Mouse (Mus musculus): Measurements from ENCODE around the gene Ttll4. TPM values are rescaled to one million over a fixed set of nuclear protein-coding genes. Genes with fewer than 3 reads are reported as not detected.

Ttll4 gene
- polyA plus RNA-seq, 1 experiment from 2014 or later = 2.4 TPM

DNA sequence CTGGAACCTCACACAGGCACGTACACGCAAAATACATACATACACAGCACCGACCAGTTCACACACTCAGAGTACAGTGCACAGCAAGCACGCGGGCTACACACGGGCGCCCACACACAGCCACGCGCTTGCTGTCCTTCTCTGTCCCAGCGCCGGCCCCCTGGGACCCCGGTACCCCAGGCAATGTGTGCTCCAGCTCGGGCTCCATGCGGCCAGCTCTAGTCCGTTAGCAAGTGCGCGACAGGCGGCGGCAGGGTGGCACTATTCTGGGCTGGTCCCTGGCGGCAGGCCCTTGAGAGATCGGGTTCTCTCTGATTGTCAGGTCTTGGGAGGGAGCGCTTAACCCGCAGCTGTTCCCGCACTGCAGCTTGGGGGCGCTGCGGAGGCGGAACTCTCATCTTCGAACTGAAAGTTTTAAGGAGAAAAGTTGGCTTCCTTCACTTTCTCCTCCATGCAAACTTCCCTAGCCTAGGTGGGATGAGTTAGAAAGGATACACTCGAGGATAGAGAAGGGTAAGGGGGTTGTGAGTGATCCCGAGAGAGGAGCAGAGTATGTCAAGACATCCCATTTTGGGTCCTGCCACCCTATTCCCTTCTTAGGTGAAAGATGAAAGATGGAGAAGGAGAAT, 87.2 kb downstream of the Ttll4 start, which contains the start of gene Prkag3:
TSS of gene Prkag3 (minus strand) at position 579 of the 629 bp plus-strand sequence.
- TF ChIP-seq EP300 (IDR thresholded peaks at IDR 0.05; ENCODE audit: low read depth) (no peak), CTCF (IDR thresholded peaks at IDR 0.05; ENCODE audit: low read depth) (peak; percentile 67)
- Histone ChIP-seq H3K4me3 (ENCODE audit: low read depth, low read length) (peak within 1 kb of the TSS; percentile 37), H3K9ac (replicated peaks) (peak within 1 kb of the TSS; percentile 50; the same call in 1 of the 2 replicates), H3K9me3 (ENCODE audit: low read length) (no peaks in the 10 kb centered on the region), H3K27me3 (ENCODE audit: insufficient read depth, low read length) (no peaks in the 10 kb centered on the region), H3K27ac (ENCODE audit: low read depth) (no peak within 1 kb of the TSS), H3K36me3 (replicated peaks; ENCODE audit: insufficient read depth, low read length) (no peaks in the 10 kb centered on the region), H3K4me1 (ENCODE audit: insufficient read depth) (peaks cover 7% of the 10 kb centered on the region), H3K4me2 (ENCODE audit: low read depth, low read length) (peak within 1 kb of the TSS; percentile 68)
- DNase-seq (peak; percentile 70), ATAC-seq (peak; percentile 62)
- WGBS (ENCODE audit: insufficient replicate concordance) = 7% methylated on average over 30 of the region's 30 CpGs

DNA sequence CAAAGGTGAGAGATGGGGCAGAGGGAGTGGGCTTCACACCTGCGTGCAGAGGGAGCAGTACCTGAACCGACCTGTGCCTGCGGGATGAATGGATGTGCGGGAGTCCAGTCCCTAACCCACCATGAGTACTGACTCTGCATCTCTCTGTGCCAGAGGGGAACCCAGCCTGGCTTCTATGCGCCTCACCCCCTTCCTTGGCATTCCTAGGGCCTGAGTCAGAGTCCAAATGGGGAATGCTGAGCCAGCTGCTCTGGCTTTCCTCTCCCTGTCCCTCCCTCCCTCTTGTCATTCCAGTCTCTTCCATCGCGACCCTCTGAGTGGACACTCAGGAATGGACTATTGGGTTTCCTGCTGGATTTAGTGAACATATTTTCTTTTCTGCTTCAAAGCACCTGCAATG, 87.8 kb downstream of the Ttll4 start:
- Histone ChIP-seq H3K4me3 (ENCODE audit: low read depth, low read length) (no peak overlapping the region), H3K27ac (ENCODE audit: low read depth) (no peak overlapping the region), H3K4me2 (ENCODE audit: low read depth, low read length) (0 out of 2 replicates have a peak overlapping the region, but pooled peaks have one; percentile 68), H3K36me3 (replicated peaks; ENCODE audit: insufficient read depth, low read length) (no peaks in the 10 kb centered on the region), H3K4me1 (ENCODE audit: insufficient read depth) (peaks cover 7% of the 10 kb centered on the region), H3K27me3 (ENCODE audit: insufficient read depth, low read length) (no peaks in the 10 kb centered on the region), H3K9ac (replicated peaks) (no peak overlapping the region), H3K9me3 (ENCODE audit: low read length) (no peaks in the 10 kb centered on the region)
- TF ChIP-seq EP300 (IDR thresholded peaks at IDR 0.05; ENCODE audit: low read depth) = no peak
- no peak for TF ChIP-seq CTCF (IDR thresholded peaks at IDR 0.05; ENCODE audit: low read depth)
- no peak for ATAC-seq
- no peak for DNase-seq
- WGBS (ENCODE audit: insufficient replicate concordance) = 57% methylated on average over 7 of the region's 7 CpGs

DNA sequence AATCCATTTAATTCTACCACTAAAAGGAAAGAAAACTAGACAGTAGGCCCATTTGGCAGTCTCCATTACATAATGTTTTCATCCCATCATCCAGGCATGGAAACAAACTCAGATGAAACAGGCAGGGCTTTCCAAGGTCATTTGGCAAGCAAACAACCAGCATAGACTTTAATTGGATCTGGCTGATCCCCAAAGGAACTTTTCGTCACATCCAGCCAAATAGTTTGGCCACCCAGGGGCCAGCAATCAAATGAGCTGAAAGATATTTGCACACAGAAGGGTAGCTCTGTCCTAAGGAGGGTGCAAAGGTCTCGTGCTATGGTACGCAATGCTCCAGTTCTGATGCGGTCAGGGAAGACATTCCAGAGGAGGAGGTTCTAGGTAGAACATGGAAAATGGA, 89.1 kb downstream of the Ttll4 start:
- Histone ChIP-seq H3K4me2 (ENCODE audit: low read depth, low read length) (no peak overlapping the region), H3K9ac (replicated peaks) (no peak overlapping the region), H3K27ac (ENCODE audit: low read depth) (no peak overlapping the region), H3K4me1 (ENCODE audit: insufficient read depth) (peaks cover 7% of the 10 kb centered on the region), H3K9me3 (ENCODE audit: low read length) (no peaks in the 10 kb centered on the region), H3K4me3 (ENCODE audit: low read depth, low read length) (no peak overlapping the region), H3K27me3 (ENCODE audit: insufficient read depth, low read length) (no peaks in the 10 kb centered on the region), H3K36me3 (replicated peaks; ENCODE audit: insufficient read depth, low read length) (no peaks in the 10 kb centered on the region)
- peak; percentile 80 for ATAC-seq
- peak; percentile 46 for DNase-seq
- TF ChIP-seq CTCF (IDR thresholded peaks at IDR 0.05; ENCODE audit: low read depth) (no peak), EP300 (IDR thresholded peaks at IDR 0.05; ENCODE audit: low read depth) (peak; percentile 51; the same call in 1 of the 2 replicates)
- WGBS (ENCODE audit: insufficient replicate concordance) = 59% methylated on average over 4 of the region's 4 CpGs

DNA sequence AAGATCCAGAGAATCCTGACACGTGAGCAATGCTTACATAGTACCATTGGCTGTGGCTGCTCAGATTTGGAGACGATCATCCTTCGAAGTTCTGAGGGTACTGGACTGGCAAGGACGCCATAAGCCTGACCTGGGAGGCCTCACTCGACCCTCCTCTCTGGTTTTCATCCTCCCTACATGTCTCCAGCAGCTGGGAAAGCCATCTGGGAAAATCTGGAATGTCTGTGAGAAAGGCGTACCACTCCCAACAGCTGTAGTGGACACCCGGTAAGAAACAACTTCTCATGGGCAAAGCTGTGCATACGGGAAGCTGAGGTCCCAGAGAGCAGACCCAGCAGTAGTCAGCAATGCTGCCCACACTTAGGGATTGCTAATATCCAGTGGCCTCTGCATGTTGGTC, 90.6 kb downstream of the Ttll4 start:
- 79% methylated on average over 8 of the region's 8 CpGs for WGBS (ENCODE audit: insufficient replicate concordance)
- no peak for DNase-seq

DNA sequence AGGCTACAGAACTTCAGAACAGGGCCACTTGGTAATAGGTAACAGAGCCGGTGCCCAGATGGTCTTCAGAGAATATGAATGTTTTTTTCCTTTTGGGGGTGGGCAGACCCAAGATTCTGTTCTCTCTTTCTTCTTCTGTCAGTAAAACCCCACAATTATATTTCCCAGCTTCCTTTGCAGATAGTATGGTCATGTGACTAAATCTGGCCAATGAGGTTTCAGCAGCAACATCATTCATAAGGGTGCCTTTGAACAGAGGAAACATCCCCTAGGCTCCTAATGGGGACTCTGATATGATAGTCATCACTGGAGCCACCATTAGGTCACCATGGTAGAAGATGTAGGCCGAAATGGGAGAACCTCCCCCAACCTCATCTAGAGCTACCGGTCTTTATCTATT, 91.3 kb downstream of the Ttll4 start:
- no peaks in the 10 kb centered on the region for H3K36me3 ChIP-seq (replicated peaks; ENCODE audit: insufficient read depth, low read length)

More for the DNA sequence above, 90.6 kb downstream of the Ttll4 start:
- ATAC-seq = no peak
- H3K9ac ChIP-seq (replicated peaks) = no peak overlapping the region
- H3K9me3 ChIP-seq (ENCODE audit: low read length) = no peaks in the 10 kb centered on the region
- no peak overlapping the region for H3K4me2 ChIP-seq (ENCODE audit: low read depth, low read length)
- TF ChIP-seq EP300 (IDR thresholded peaks at IDR 0.05; ENCODE audit: low read depth) = no peak
- TF ChIP-seq CTCF (IDR thresholded peaks at IDR 0.05; ENCODE audit: low read depth) = no peak
- H3K36me3 ChIP-seq (replicated peaks; ENCODE audit: insufficient read depth, low read length) = no peaks in the 10 kb centered on the region
- no peak overlapping the region for H3K27ac ChIP-seq (ENCODE audit: low read depth)
- peaks cover 7% of the 10 kb centered on the region for H3K4me1 ChIP-seq (ENCODE audit: insufficient read depth)
- no peaks in the 10 kb centered on the region for H3K27me3 ChIP-seq (ENCODE audit: insufficient read depth, low read length)
- H3K4me3 ChIP-seq (ENCODE audit: low read depth, low read length) = no peak overlapping the region

More for the DNA sequence above, 91.3 kb downstream of the Ttll4 start:
- Histone ChIP-seq H3K27ac (ENCODE audit: low read depth) (no peak overlapping the region), H3K9ac (replicated peaks) (no peak overlapping the region), H3K4me3 (ENCODE audit: low read depth, low read length) (no peak overlapping the region), H3K27me3 (ENCODE audit: insufficient read depth, low read length) (no peaks in the 10 kb centered on the region), H3K9me3 (ENCODE audit: low read length) (no peaks in the 10 kb centered on the region), H3K4me1 (ENCODE audit: insufficient read depth) (peaks cover 7% of the 10 kb centered on the region), H3K4me2 (ENCODE audit: low read depth, low read length) (no peak overlapping the region)
- TF ChIP-seq EP300 (IDR thresholded peaks at IDR 0.05; ENCODE audit: low read depth) = no peak
- TF ChIP-seq CTCF (IDR thresholded peaks at IDR 0.05; ENCODE audit: low read depth) = no peak
- 85% methylated on average over 3 of the region's 3 CpGs for WGBS (ENCODE audit: insufficient replicate concordance)
- DNase-seq = no peak
- ATAC-seq = no peak

Other genes starting within 250 kb of the Ttll4 start
- 23.2 and 23.3 TPM in 2 replicates for gene Cnot9, start 155.7 kb upstream of the Ttll4 start, polyA plus RNA-seq (2015; fragmentation: Nextera tagmentation; extraction: Ambion mirVana)
- 0.20 and 0.28 TPM in 2 replicates for gene Plcd4, start 118.9 kb upstream of the Ttll4 start, polyA plus RNA-seq (2015; fragmentation: Nextera tagmentation; extraction: Ambion mirVana)
- 4.9 and 5.4 TPM in 2 replicates for gene Usp37, start 117.5 kb upstream of the Ttll4 start, polyA plus RNA-seq (2015; fragmentation: Nextera tagmentation; extraction: Ambion mirVana)
- gene Zfp142, start 73.5 kb upstream of the Ttll4 start, polyA plus RNA-seq (2015; fragmentation: Nextera tagmentation; extraction: Ambion mirVana) = 0.77 and 1.1 TPM in 2 replicates
- 5.2 and 5.8 TPM in 2 replicates for gene Bcs1l, start 73.5 kb upstream of the Ttll4 start, polyA plus RNA-seq (2015; fragmentation: Nextera tagmentation; extraction: Ambion mirVana)
- gene Rnf25, start 60.3 kb upstream of the Ttll4 start, polyA plus RNA-seq (2015; fragmentation: Nextera tagmentation; extraction: Ambion mirVana) = 10.8 and 11.1 TPM in 2 replicates
- gene Stk36, start 60.3 kb upstream of the Ttll4 start, polyA plus RNA-seq (2015; fragmentation: Nextera tagmentation; extraction: Ambion mirVana) = 0.30 and 0.32 TPM in 2 replicates
- 30.0 and 31.5 TPM in 2 replicates for gene Cyp27a1, start 51.8 kb downstream of the Ttll4 start, polyA plus RNA-seq (2015; fragmentation: Nextera tagmentation; extraction: Ambion mirVana)
- 0.04 and 0.11 TPM in 2 replicates for gene Prkag3, start 87.5 kb downstream of the Ttll4 start, polyA plus RNA-seq (2015; fragmentation: Nextera tagmentation; extraction: Ambion mirVana)
- 0.07 and 0.12 TPM in 2 replicates for gene Wnt6, start 110.1 kb downstream of the Ttll4 start, polyA plus RNA-seq (2015; fragmentation: Nextera tagmentation; extraction: Ambion mirVana)
- 0.09 and 0.18 TPM in 2 replicates for gene Wnt10a, start 129.8 kb downstream of the Ttll4 start, polyA plus RNA-seq (2015; fragmentation: Nextera tagmentation; extraction: Ambion mirVana)
- gene Cdk5r2, start 193.2 kb downstream of the Ttll4 start, polyA plus RNA-seq (2015; fragmentation: Nextera tagmentation; extraction: Ambion mirVana) = not detected in 2 replicates
- 0.19 and 0.20 TPM in 2 replicates for gene Fev, start 223.7 kb downstream of the Ttll4 start, polyA plus RNA-seq (2015; fragmentation: Nextera tagmentation; extraction: Ambion mirVana)
- gene Cryba2, start 231.4 kb downstream of the Ttll4 start, polyA plus RNA-seq (2015; fragmentation: Nextera tagmentation; extraction: Ambion mirVana) = not detected in 2 replicates